Comparison of ENCODE assay signal across 8 mouse cellular contexts in genomic region chr2:84838593-84838949, GRCm38 (mm10). TPM values are rescaled to one million over a fixed set of nuclear protein-coding genes. Genes with fewer than 3 reads are reported as not detected.
DNase-seq lines count a peak whose midpoint lies in the region; ATAC-seq and TF ChIP-seq lines count a peak whose summit lies in the region.

TSS of gene Slc43a1 (plus strand) at chr2:84838850.

- no peak for ATAC-seq in megakaryocyte, adult 5-6 weeks (ENCODE audit: poor library complexity, severe bottlenecking)
- ATAC-seq in erythroid progenitor cell, adult 5-6 weeks (replicated peaks; ENCODE audit: low FRiP score, poor library complexity, severe bottlenecking): no peak
- ATAC-seq in intestine, postnatal 0 days: no peak

- peak within 1 kb of the TSS; percentile 48 for H3K9ac ChIP-seq in intestine, postnatal 0 days (ENCODE audit: low read depth, low read length)

- peaks cover 61% of the 10 kb centered on the region for H3K27me3 ChIP-seq in megakaryocyte, embryonic 14.5 days (replicated peaks)
- H3K27me3 ChIP-seq in intestine, postnatal 0 days (replicated peaks; ENCODE audit: control insufficient read depth, insufficient read depth, low read length): no peaks in the 10 kb centered on the region

- TF ChIP-seq CTCF in intestine, postnatal 0 days (IDR thresholded peaks at IDR 0.05; ENCODE audit: low read depth): no peak
- TF ChIP-seq CTCF in olfactory bulb, adult 2 months (IDR thresholded peaks at IDR 0.05; ENCODE audit: insufficient read depth, low read depth, low read length): no peak

- peaks cover 43% of the 10 kb centered on the region for H3K4me1 ChIP-seq in megakaryocyte, embryonic 14.5 days
- H3K4me1 ChIP-seq in intestine, postnatal 0 days (replicated peaks; ENCODE audit: control insufficient read depth, insufficient read depth, low read length): no peaks in the 10 kb centered on the region
- peaks cover 18% of the 10 kb centered on the region for H3K4me1 ChIP-seq in olfactory bulb, adult 2 months (ENCODE audit: control insufficient read depth, insufficient read depth, low read length)

- peaks cover 1% of the 10 kb centered on the region for H3K36me3 ChIP-seq in megakaryocyte, embryonic 14.5 days (replicated peaks; ENCODE audit: low read length)
- no peaks in the 10 kb centered on the region for H3K36me3 ChIP-seq in intestine, postnatal 0 days (ENCODE audit: control insufficient read depth, insufficient read depth)

- peak within 1 kb of the TSS; percentile 98 for H3K4me2 ChIP-seq in intestine, postnatal 0 days (replicated peaks; ENCODE audit: low read depth)

- 0 out of 2 replicates have a peak, but pooled peaks cover 3% of the 10 kb centered on the region for H3K9me3 ChIP-seq in megakaryocyte, embryonic 14.5 days
- no peaks in the 10 kb centered on the region for H3K9me3 ChIP-seq in intestine, postnatal 0 days (ENCODE audit: control insufficient read depth)

- WGBS in intestine, postnatal 0 days: 32% methylated on average over 10 of the region's 10 CpGs
- 29% methylated on average over 10 of the region's 10 CpGs for WGBS in olfactory bulb, adult 2 months

- peak within 1 kb of the TSS; percentile 94 for H3K4me3 ChIP-seq in megakaryocyte, embryonic 14.5 days (replicated peaks)
- H3K4me3 ChIP-seq in intestine, postnatal 0 days (ENCODE audit: low read depth, low read length): peak within 1 kb of the TSS; percentile 48
- peak within 1 kb of the TSS; percentile 43 for H3K4me3 ChIP-seq in olfactory bulb, adult 2 months (ENCODE audit: insufficient read depth, low read depth, low read length)

- no peak for TF ChIP-seq POLR2A in olfactory bulb, adult 2 months (IDR thresholded peaks at IDR 0.05; ENCODE audit: insufficient read depth, low read depth, low read length)

- no peak for DNase-seq in right cerebral cortex, postnatal 36 days (ENCODE audit: low spot score in 2 of 2)
- DNase-seq in testis, postnatal 10 days (ENCODE audit: low spot score): no peak
- no peak for DNase-seq in cerebellum, adult 9-11 months

- peak within 1 kb of the TSS; percentile 15; the same call in 1 of the 2 replicates for H3K27ac ChIP-seq in intestine, postnatal 0 days (ENCODE audit: low read depth, low read length)
- no peak within 1 kb of the TSS for H3K27ac ChIP-seq in olfactory bulb, adult 2 months (ENCODE audit: insufficient read depth, low read depth, low read length)

RNA-seq across cellular contexts. Expression of gene Slc43a1, which starts in this region (rescaled TPM):
- 1.8 and 5.0 TPM in 2 replicates for polyA plus RNA-seq in megakaryocyte, embryonic 14.5 days (2012; ENCODE audit: insufficient read depth, low replicate concordance)
- 3.7 and 5.2 TPM in 2 replicates for total RNA-seq in megakaryocyte, adult 5-6 weeks (2015)
- total RNA-seq in megakaryocyte, adult 5-6 weeks (2017): 1.6 and 3.1 TPM in 2 replicates
- total RNA-seq in erythroid progenitor cell, adult 5-6 weeks (2015; ENCODE audit: low replicate concordance): 716 and 794 TPM in 2 replicates
- total RNA-seq in erythroid progenitor cell, adult 5-6 weeks (2017; ENCODE audit: low replicate concordance): 395 and 487 TPM in 2 replicates
- polyA plus RNA-seq in intestine, postnatal 0 days (2015; fragmentation: Nextera tagmentation; extraction: Ambion mirVana): 3.6 and 4.1 TPM in 2 replicates
- polyA plus RNA-seq in olfactory bulb, adult 2 months (2012; ENCODE audit: insufficient read depth, insufficient read length, low replicate concordance, missing spikeins): not detected in 2 replicates

Comparison
In these comparisons a context has a peak if more than half of its experiments do, and no peak if none do; other contexts are left out.
1. RNA of gene Slc43a1 (total RNA-seq): 395 to 794 TPM in erythroid progenitor cell, adult 5-6 weeks; 1.6 to 5.2 TPM in megakaryocyte, adult 5-6 weeks; every median in the first group is over 10 times any median in the second.
2. H3K4me3 ChIP-seq: peak in every context shown above with its lines; median percentile 94 in megakaryocyte, embryonic 14.5 days; 48 in intestine, postnatal 0 days; 43 in olfactory bulb, adult 2 months.